Mouse (Mus musculus) hindbrain, embryonic 14.5 days (tissue): Measurements from ENCODE around the gene Smc1a. TPM values are rescaled to one million over a fixed set of nuclear protein-coding genes. Genes with fewer than 3 reads are reported as not detected.

Source experiments
- ATAC-seq: fragments of 200-750 bp; cut with Nextera tagmentation; 2 replicates; pipeline ENCODE4 v1.8.0; 2017; ENCODE audit warnings: moderate number of reproducible peaks, mild to moderate bottlenecking, moderate TSS enrichment, moderate library complexity; ENCODE audit not compliant: low FRiP score
- DNase-seq: peaks from one replicate; pipeline ENCODE4 v3.0.0-alpha.2; 2015; ENCODE audit warnings: low spot score
- H3K27ac ChIP-seq: fragments of 300-500 bp; sonication (generic); 2 replicates; pipeline ENCODE4 v1.5.1; 2014; ENCODE audit warnings: mild to moderate bottlenecking, moderate library complexity
- H3K27me3 ChIP-seq: fragments of 300-500 bp; sonication (generic); 2 replicates; pipeline ENCODE4 v1.6.1; 2014; ENCODE audit warnings: mild to moderate bottlenecking, low read length, mixed read lengths; ENCODE audit not compliant: control insufficient read depth, insufficient read depth
- H3K36me3 ChIP-seq: fragments of 300-500 bp; sonication (generic); replicated peaks from 2 replicates; pipeline ENCODE4 v1.6.1; 2014; ENCODE audit not compliant: control insufficient read depth, insufficient read depth
- H3K4me1 ChIP-seq: fragments of 300-500 bp; sonication (generic); replicated peaks from 2 replicates; pipeline ENCODE4 v1.6.1; 2014; ENCODE audit warnings: antibody characterized with exemption, low read length, mixed read lengths; ENCODE audit not compliant: control insufficient read depth, insufficient read depth
- H3K4me2 ChIP-seq: fragments of 300-500 bp; sonication (generic); replicated peaks from 2 replicates; pipeline ENCODE4 v1.6.1; 2014; ENCODE audit warnings: mild to moderate bottlenecking, moderate library complexity
- H3K4me3 ChIP-seq: fragments of 300-500 bp; sonication (generic); replicated peaks from 2 replicates; pipeline ENCODE4 v1.5.1; 2014; ENCODE audit warnings: mild to moderate bottlenecking, low read length
- H3K9ac ChIP-seq: fragments of 300-500 bp; sonication (generic); 2 replicates; pipeline ENCODE4 v1.6.1; 2014
- H3K9me3 ChIP-seq: fragments of 300-500 bp; sonication (generic); 2 replicates; pipeline ENCODE4 v1.6.1; 2016; ENCODE audit warnings: low read length; ENCODE audit not compliant: control insufficient read depth
- WGBS: fragments of 180-500 bp; shearing (Covaris S2); extraction: QIAGEN DNeasy Blood & Tissue Kit; methylation state at CpG from one replicate; pipeline ENCODE4 v1.1.7; 2014; 5-methylcytosine and 5-hydroxymethylcytosine counted together
- polyA plus RNA-seq: library from polyadenylated mRNA; unstranded; fragments of >200 nt; fragmentation: Nextera tagmentation; extraction: Ambion mirVana; gene quantifications from 2 replicates; pipeline ENCODE4 v1.2.1, GENCODE M21; 2014

Gene Smc1a
- polyA plus RNA-seq: 67.4 and 68.1 TPM in 2 replicates

- 0 out of 2 replicates have a peak, but pooled peaks cover 4% of the 10 kb centered on the region for H3K9me3 ChIP-seq
- peaks cover 49% of the 10 kb centered on the region for H3K27me3 ChIP-seq
- ATAC-seq (peak; percentile 98), DNase-seq (peak; percentile 91)
- H3K27ac ChIP-seq: peak within 1 kb of the TSS; percentile 90
- H3K4me3 ChIP-seq: peak within 1 kb of the TSS; percentile 54
- H3K36me3 ChIP-seq: no peaks in the 10 kb centered on the region
- H3K9ac ChIP-seq: peak within 1 kb of the TSS; percentile 64
- H3K4me2 ChIP-seq: peak within 1 kb of the TSS; percentile 56
- WGBS: 17% methylated on average over 64 of the region's 64 CpGs
- H3K4me1 ChIP-seq: peaks cover 7% of the 10 kb centered on the region; the same call in 1 of the 2 replicates
Observed at GRCm38 (mm10) chrX:152016151-152017145, at the start of gene Smc1a, which contains the start of gene Ribc1. Gene Smc1a, plus strand, starts transcription at chrX:152016428. Gene Ribc1, minus strand, starts transcription at chrX:152016295.

GRCm38 (mm10) chrX:151999006-151999710 lies 17.1 kb upstream of the Smc1a start:
- Histone ChIP-seq H3K9ac (no peak overlapping the region), H3K27me3 (peaks cover 53% of the 10 kb centered on the region), H3K27ac (no peak overlapping the region), H3K4me3 (no peak overlapping the region), H3K36me3 (no peaks in the 10 kb centered on the region), H3K4me2 (no peak overlapping the region), H3K4me1 (no peaks in the 10 kb centered on the region), H3K9me3 (no peaks in the 10 kb centered on the region)
- ATAC-seq: no peak
- DNase-seq: no peak
- WGBS: 61% methylated on average over 4 of the region's 4 CpGs

- ATAC-seq (no peak), DNase-seq (no peak)
- Histone ChIP-seq H3K27me3 (peaks cover 54% of the 10 kb centered on the region), H3K9ac (0 out of 2 replicates have a peak overlapping the region, but pooled peaks have one; percentile 55), H3K4me3 (peak overlapping the region; percentile 46), H3K9me3 (no peaks in the 10 kb centered on the region), H3K4me1 (no peaks in the 10 kb centered on the region), H3K4me2 (peak overlapping the region; percentile 50), H3K36me3 (peaks cover 5% of the 10 kb centered on the region; the same call in 1 of the 2 replicates), H3K27ac (no peak overlapping the region)
- WGBS: 42% methylated on average over 9 of the region's 9 CpGs
Observed at GRCm38 (mm10) chrX:152001182-152001684, 15.0 kb upstream of the Smc1a start.

GRCm38 (mm10) chrX:152001737-152002710 lies 14.2 kb upstream of the Smc1a start, which contains the start of gene Hsd17b10:
Gene Hsd17b10, plus strand, starts transcription at chrX:152001845.
- ATAC-seq (peak; percentile 96), DNase-seq (peak; percentile 73)
- H3K27ac ChIP-seq: peak within 1 kb of the TSS; percentile 39; the same call in 1 of the 2 replicates
- H3K4me3 ChIP-seq: peak within 1 kb of the TSS; percentile 46
- H3K4me1 ChIP-seq: no peaks in the 10 kb centered on the region
- peak within 1 kb of the TSS; percentile 50 for H3K4me2 ChIP-seq
- peaks cover 5% of the 10 kb centered on the region; the same call in 1 of the 2 replicates for H3K36me3 ChIP-seq
- H3K27me3 ChIP-seq: peaks cover 55% of the 10 kb centered on the region
- 22% methylated on average over 39 of the region's 41 CpGs for WGBS
- no peaks in the 10 kb centered on the region for H3K9me3 ChIP-seq
- peak within 1 kb of the TSS; percentile 55 for H3K9ac ChIP-seq

GRCm38 (mm10) chrX:152002865-152003264 lies 13.4 kb upstream of the Smc1a start:
- Histone ChIP-seq H3K4me2 (peak overlapping the region; percentile 50), H3K9me3 (no peaks in the 10 kb centered on the region), H3K27me3 (peaks cover 56% of the 10 kb centered on the region), H3K9ac (no peak overlapping the region), H3K27ac (no peak overlapping the region), H3K4me3 (no peak overlapping the region), H3K36me3 (peaks cover 5% of the 10 kb centered on the region; the same call in 1 of the 2 replicates), H3K4me1 (no peaks in the 10 kb centered on the region)
- DNase-seq (no peak), ATAC-seq (no peak)
- WGBS: 80% methylated on average over 2 of the region's 2 CpGs

- Histone ChIP-seq H3K36me3 (peaks cover 5% of the 10 kb centered on the region; the same call in 1 of the 2 replicates), H3K9ac (no peak overlapping the region), H3K4me3 (no peak overlapping the region), H3K4me1 (no peaks in the 10 kb centered on the region), H3K9me3 (no peaks in the 10 kb centered on the region), H3K27ac (no peak overlapping the region), H3K27me3 (peaks cover 55% of the 10 kb centered on the region), H3K4me2 (no peak overlapping the region)
- no peak for DNase-seq
- ATAC-seq: no peak
- WGBS: 85% methylated on average over 1 of the region's 1 CpGs
Observed at GRCm38 (mm10) chrX:152007863-152008262, 8.4 kb upstream of the Smc1a start.

GRCm38 (mm10) chrX:152015752-152016150 lies 477 bp upstream of the Smc1a start:
- 0 out of 2 replicates have a peak, but pooled peaks cover 4% of the 10 kb centered on the region for H3K9me3 ChIP-seq
- peaks cover 7% of the 10 kb centered on the region; the same call in 1 of the 2 replicates for H3K4me1 ChIP-seq
- peaks cover 53% of the 10 kb centered on the region for H3K27me3 ChIP-seq
- H3K9ac ChIP-seq: peak overlapping the region; percentile 43
- no peaks in the 10 kb centered on the region for H3K36me3 ChIP-seq
- WGBS: 9% methylated on average over 11 of the region's 11 CpGs
- H3K27ac ChIP-seq: peak overlapping the region; percentile 90
- H3K4me2 ChIP-seq: peak overlapping the region; percentile 50
- DNase-seq: no peak
- ATAC-seq: no peak; the same call in 1 of the 2 replicates
- peak overlapping the region; percentile 54 for H3K4me3 ChIP-seq

GRCm38 (mm10) chrX:152017186-152017585 lies 958 bp downstream of the Smc1a start:
- peak overlapping the region; percentile 64 for H3K9ac ChIP-seq
- H3K27ac ChIP-seq: peak overlapping the region; percentile 90; the same call in 1 of the 2 replicates
- H3K4me2 ChIP-seq: peak overlapping the region; percentile 56
- DNase-seq (no peak), ATAC-seq (no peak)
- no peaks in the 10 kb centered on the region for H3K36me3 ChIP-seq
- peaks cover 45% of the 10 kb centered on the region for H3K27me3 ChIP-seq
- H3K4me3 ChIP-seq: peak overlapping the region; percentile 54
- 0 out of 2 replicates have a peak, but pooled peaks cover 4% of the 10 kb centered on the region for H3K9me3 ChIP-seq
- 24% methylated on average over 14 of the region's 14 CpGs for WGBS
- peaks cover 7% of the 10 kb centered on the region; the same call in 1 of the 2 replicates for H3K4me1 ChIP-seq
